Mouse (Mus musculus): ENCODE measurements around the gene Csmd2. TPM values are rescaled to one million over a fixed set of nuclear protein-coding genes. Genes with fewer than 3 reads are reported as not detected.
"Not testable (repeated sequence)": the region's sequence is repeated elsewhere in the genome, so short reads cannot be mapped to it uniquely, and the experiment has no call there.

Gene Csmd2
- total RNA-seq, 2 experiments from 2014 or later, result 43.1 to 48.9 TPM

GRCm38 (mm10) chr4:128597801-128598560 lies 610.3 kb downstream of the Csmd2 start:
- no peak overlapping the region for H3K4me3 ChIP-seq
- H3K27ac ChIP-seq, result no peak overlapping the region
- DNase-seq (ENCODE audit: low spot score in 2 of 2), result no peak
- TF ChIP-seq CTCF (conservative IDR thresholded peaks at IDR 0.05), result no peak

- no peak overlapping the region for H3K27ac ChIP-seq
- no peak overlapping the region for H3K4me3 ChIP-seq
- no peak for TF ChIP-seq CTCF (conservative IDR thresholded peaks at IDR 0.05)
- peak; percentile 30 to 41 for DNase-seq (ENCODE audit: low spot score in 2 of 2)
These were observed 618.9 kb downstream of the Csmd2 start for GRCm38 (mm10) chr4:128606586-128606985.

- no peak for DNase-seq (ENCODE audit: low spot score in 2 of 2)
- Histone ChIP-seq H3K4me3 (no peak overlapping the region), H3K27ac (peak overlapping the region; percentile 80)
- no peak for TF ChIP-seq CTCF (conservative IDR thresholded peaks at IDR 0.05)
These were observed 620.0 kb downstream of the Csmd2 start for GRCm38 (mm10) chr4:128607661-128608060.

- DNase-seq (ENCODE audit: low spot score in 2 of 2), result no peak
- TF ChIP-seq CTCF (conservative IDR thresholded peaks at IDR 0.05), result no peak
- Histone ChIP-seq H3K27ac (peak overlapping the region; percentile 80), H3K4me3 (peak overlapping the region; percentile 66)
These were observed 621.7 kb downstream of the Csmd2 start for GRCm38 (mm10) chr4:128609276-128609924.

GRCm38 (mm10) chr4:128609925-128610402 lies 622.3 kb downstream of the Csmd2 start, which contains the start of gene Zscan20:
TSS of gene Zscan20 (minus strand) at chr4:128610098.
- peak; percentile 65 for TF ChIP-seq CTCF (conservative IDR thresholded peaks at IDR 0.05)
- Histone ChIP-seq H3K4me3 (peak within 1 kb of the TSS; percentile 66), H3K27ac (peak within 1 kb of the TSS; percentile 80)
- DNase-seq (ENCODE audit: low spot score in 2 of 2), result peak; percentile 95 to 99

- no peak for TF ChIP-seq CTCF (conservative IDR thresholded peaks at IDR 0.05)
- peak overlapping the region; percentile 66 for H3K4me3 ChIP-seq
- 0 out of 2 replicates have a peak overlapping the region, but pooled peaks have one; percentile 57 for H3K27ac ChIP-seq
- DNase-seq (ENCODE audit: low spot score in 2 of 2), result no peak
These were observed 623.0 kb downstream of the Csmd2 start for GRCm38 (mm10) chr4:128610706-128611105.

- not testable (repeated sequence) for H3K4me3 ChIP-seq; DNase-seq (ENCODE audit: low spot score in 2 of 2); H3K27ac ChIP-seq
These were observed 624.1 kb downstream of the Csmd2 start for GRCm38 (mm10) chr4:128611726-128612125.

- H3K27ac ChIP-seq, result no peak overlapping the region
- peak in 1 of 2 experiments; percentile 57 for DNase-seq (ENCODE audit: low spot score in 2 of 2)
- peak; percentile 89 for TF ChIP-seq CTCF (conservative IDR thresholded peaks at IDR 0.05)
- no peak overlapping the region for H3K4me3 ChIP-seq
These were observed 625.7 kb downstream of the Csmd2 start for GRCm38 (mm10) chr4:128613326-128613725.

- DNase-seq (ENCODE audit: low spot score in 2 of 2), result no peak
- H3K27ac ChIP-seq, result no peak overlapping the region
- no peak overlapping the region for H3K4me3 ChIP-seq
- no peak for TF ChIP-seq CTCF (conservative IDR thresholded peaks at IDR 0.05)
These were observed 628.1 kb downstream of the Csmd2 start for GRCm38 (mm10) chr4:128615761-128616160.

Other genes with a start within 250 kb of the Csmd2 start
- gene CK137956, start 16.9 kb upstream of the Csmd2 start, total RNA-seq (2021), result under 1 TPM; 0.67 to 0.74 TPM

All from layer of hippocampus, adult 2 months (tissue).